Mouse (Mus musculus) testis, adult 2 months (tissue): Measurements from ENCODE around the gene Smyd4.

Experiments
- CTCF ChIP-seq: fragments of 200-500 bp; IDR thresholded peaks from 2 replicates; pipeline ENCODE4 v1.5.1; 2012; ENCODE audit warnings: low read depth, mild to moderate bottlenecking, inconsistent platforms, low read length, moderate library complexity; ENCODE audit not compliant: control insufficient read depth, insufficient read depth, insufficient replicate concordance
- POLR2A ChIP-seq: fragments of 200-500 bp; IDR thresholded peaks from 2 replicates; pipeline ENCODE4 v1.6.1; 2012; ENCODE audit warnings: low read depth, mild to moderate bottlenecking, inconsistent platforms, low read length, moderate library complexity; ENCODE audit not compliant: control insufficient read depth

DNA sequence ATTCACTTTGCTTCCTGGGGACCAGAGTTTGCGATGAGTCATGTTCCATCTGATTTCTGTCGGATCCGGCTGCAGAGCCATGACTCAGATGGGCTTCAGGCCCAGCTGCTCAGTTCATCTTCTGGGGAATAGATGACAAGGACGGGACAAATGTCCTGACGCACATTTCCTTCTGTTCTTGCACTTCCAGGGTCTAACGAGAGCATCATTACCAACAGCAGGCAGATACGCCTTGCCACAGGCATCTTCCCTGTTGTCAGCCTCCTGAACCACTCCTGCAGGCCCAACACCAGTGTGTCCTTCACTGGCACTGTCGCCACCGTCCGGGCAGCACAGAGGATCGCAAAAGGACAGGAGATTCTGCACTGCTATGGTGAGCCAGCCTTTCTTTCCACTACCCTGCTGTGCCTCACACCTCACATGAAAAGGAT, 51.2 kb downstream of the Smyd4 start:
- TF ChIP-seq POLR2A: no peak
- no peak for TF ChIP-seq CTCF
